Mouse (Mus musculus) thymus, adult 2 months (tissue): ENCODE data around the gene Hnrnpul1. TPM values are rescaled to one million over a fixed set of nuclear protein-coding genes. Genes with fewer than 3 reads are reported as not detected.

Source experiments
- DNase-seq: peaks from one replicate; pipeline ENCODE4 v3.0.0; 2021
- H3K27ac ChIP-seq: fragments of 200-500 bp; 2 replicates; pipeline ENCODE4 v1.5.1; 2012; ENCODE audit warnings: low read length, control low read depth; ENCODE audit not compliant: control insufficient read depth, insufficient read depth
- H3K27me3 ChIP-seq: fragments of 200-500 bp; 2 replicates; pipeline ENCODE4 v1.6.1; 2012; ENCODE audit warnings: mild to moderate bottlenecking, low read length, moderate library complexity, mixed read lengths; ENCODE audit not compliant: control insufficient read depth, insufficient read depth
- H3K36me3 ChIP-seq: fragments of 200-500 bp; 2 replicates; pipeline ENCODE4 v1.6.1; 2012; ENCODE audit warnings: mild to moderate bottlenecking, low read length, moderate library complexity; ENCODE audit not compliant: control insufficient read depth, insufficient read depth
- H3K4me1 ChIP-seq: fragments of 200-500 bp; replicated peaks from 2 replicates; pipeline ENCODE4 v1.6.1; 2012; ENCODE audit warnings: low read length; ENCODE audit not compliant: control insufficient read depth, insufficient read depth
- H3K4me3 ChIP-seq: fragments of 200-500 bp; 2 replicates; pipeline ENCODE4 v1.5.1; 2012; ENCODE audit warnings: mild to moderate bottlenecking, low read length, control low read depth, moderate library complexity; ENCODE audit not compliant: control insufficient read depth, insufficient read depth
- CTCF ChIP-seq: fragments of 200-500 bp; IDR thresholded peaks from 2 replicates; pipeline ENCODE4 v1.5.1; 2012; ENCODE audit warnings: mild to moderate bottlenecking, control low read depth, low read length, moderate library complexity, borderline replicate concordance; ENCODE audit not compliant: control insufficient read depth, poor library complexity, insufficient read depth; ENCODE audit errors: extremely low read depth
- POLR2A ChIP-seq: fragments of 200-500 bp; IDR thresholded peaks from 2 replicates; pipeline ENCODE4 v1.6.1; 2012; ENCODE audit warnings: mild to moderate bottlenecking, low read length, control low read depth, moderate library complexity; ENCODE audit not compliant: control insufficient read depth, poor library complexity, insufficient read depth; ENCODE audit errors: extremely low read depth
- WGBS: fragments of 180-500 bp; shearing (Covaris S2); methylation state at CpG from one replicate; pipeline ENCODE4 v1.1.7; 2018; 5-methylcytosine and 5-hydroxymethylcytosine counted together
- polyA plus RNA-seq: library from polyadenylated mRNA; depleted of rRNA; stranded (reverse); fragments of >200 nt; gene quantifications from 2 replicates; pipeline ENCODE4 v1.2.3, GENCODE M21; 2012

Gene Hnrnpul1
- polyA plus RNA-seq, 1 experiment = 102 TPM

- Histone ChIP-seq H3K36me3 (peaks cover 43% of the 10 kb centered on the region), H3K27ac (no peak overlapping the region), H3K4me1 (peaks cover 8% of the 10 kb centered on the region), H3K4me3 (no peak overlapping the region), H3K27me3 (no peaks in the 10 kb centered on the region)
- TF ChIP-seq CTCF (no peak), POLR2A (no peak)
- no peak for DNase-seq
- WGBS = 91% methylated on average over 5 of the region's 5 CpGs
Measured at GRCm38 (mm10) chr7:25720760-25721159, 33.8 kb downstream of the Hnrnpul1 start.

GRCm38 (mm10) chr7:25719761-25720610 is 34.6 kb downstream of the Hnrnpul1 start:
- 49% methylated on average over 10 of the region's 10 CpGs for WGBS
- peak; percentile 70 for DNase-seq

GRCm38 (mm10) chr7:25718788-25719417 is 35.7 kb downstream of the Hnrnpul1 start, which contains the start of gene Ccdc97:
Gene Ccdc97 (minus strand): TSS chr7:25719088.
- peak; percentile 90 for DNase-seq
- peaks cover 41% of the 10 kb centered on the region for H3K36me3 ChIP-seq
- peak; percentile 76 for TF ChIP-seq POLR2A
- 0 out of 2 replicates have a peak, but pooled peaks have one; percentile 37 for TF ChIP-seq CTCF
- peaks cover 8% of the 10 kb centered on the region for H3K4me1 ChIP-seq
- peak within 1 kb of the TSS; percentile 68 for H3K27ac ChIP-seq
- 1% methylated on average over 32 of the region's 32 CpGs for WGBS
- no peaks in the 10 kb centered on the region for H3K27me3 ChIP-seq
- H3K4me3 ChIP-seq = peak within 1 kb of the TSS; percentile 80

More at GRCm38 (mm10) chr7:25719761-25720610, 34.6 kb downstream of the Hnrnpul1 start:
- Histone ChIP-seq H3K27ac (no peak overlapping the region), H3K4me1 (peaks cover 8% of the 10 kb centered on the region), H3K27me3 (no peaks in the 10 kb centered on the region), H3K4me3 (no peak overlapping the region), H3K36me3 (peaks cover 42% of the 10 kb centered on the region)
- TF ChIP-seq CTCF (peak; percentile 65; the same call in 1 of the 2 replicates), POLR2A (no peak)

- H3K4me3 ChIP-seq = no peak overlapping the region
- H3K36me3 ChIP-seq = peaks cover 41% of the 10 kb centered on the region
- H3K27me3 ChIP-seq = no peaks in the 10 kb centered on the region
- TF ChIP-seq POLR2A (no peak), CTCF (no peak)
- peaks cover 8% of the 10 kb centered on the region for H3K4me1 ChIP-seq
- WGBS = 91% methylated on average over 3 of the region's 3 CpGs
- no peak overlapping the region for H3K27ac ChIP-seq
- DNase-seq = no peak
Measured at GRCm38 (mm10) chr7:25717478-25717877, 37.1 kb downstream of the Hnrnpul1 start.

GRCm38 (mm10) chr7:25715731-25716271 is 38.8 kb downstream of the Hnrnpul1 start:
- no peak overlapping the region for H3K4me3 ChIP-seq
- H3K27me3 ChIP-seq = no peaks in the 10 kb centered on the region
- DNase-seq = no peak
- no peak overlapping the region for H3K27ac ChIP-seq
- peaks cover 34% of the 10 kb centered on the region for H3K36me3 ChIP-seq
- H3K4me1 ChIP-seq = peaks cover 14% of the 10 kb centered on the region
- WGBS = 98% methylated on average over 22 of the region's 22 CpGs
- TF ChIP-seq CTCF (no peak), POLR2A (no peak)

- Histone ChIP-seq H3K4me1 (peaks cover 18% of the 10 kb centered on the region), H3K27ac (no peak overlapping the region), H3K4me3 (no peak overlapping the region), H3K36me3 (peaks cover 32% of the 10 kb centered on the region), H3K27me3 (no peaks in the 10 kb centered on the region)
- no peak for TF ChIP-seq CTCF
- TF ChIP-seq POLR2A = no peak
- 99% methylated on average over 8 of the region's 8 CpGs for WGBS
- DNase-seq = no peak
Measured at GRCm38 (mm10) chr7:25714581-25714980, 40.0 kb downstream of the Hnrnpul1 start.
